Mouse (Mus musculus) heart, embryonic 12.5 days (tissue): Measurements from ENCODE around the gene Dbndd1. TPM values are rescaled to one million over a fixed set of nuclear protein-coding genes. Genes with fewer than 3 reads are reported as not detected.
"Not testable (repeated sequence)": the region's sequence is repeated elsewhere in the genome, so short reads cannot be mapped to it uniquely, and the experiment has no call there.

Source experiments
- ATAC-seq: fragments of 200-750 bp; cut with Nextera tagmentation; 2 replicates; pipeline ENCODE4 v1.8.0; 2017; ENCODE audit warnings: moderate TSS enrichment, moderate library complexity; ENCODE audit not compliant: insufficient number of reproducible peaks, low FRiP score
- H3K27ac ChIP-seq: fragments of 300-500 bp; sonication (generic); 2 replicates; pipeline ENCODE4 v1.5.1; 2016; ENCODE audit warnings: mild to moderate bottlenecking, moderate library complexity; ENCODE audit not compliant: poor library complexity, severe bottlenecking
- H3K27me3 ChIP-seq: fragments of 300-500 bp; sonication (generic); replicated peaks from 2 replicates; pipeline ENCODE4 v1.6.1; 2016; ENCODE audit warnings: mild to moderate bottlenecking, moderate library complexity
- H3K36me3 ChIP-seq: fragments of 300-500 bp; sonication (generic); 2 replicates; pipeline ENCODE4 v1.6.1; 2016; ENCODE audit warnings: mild to moderate bottlenecking, moderate library complexity
- H3K4me1 ChIP-seq: fragments of 300-500 bp; sonication (generic); replicated peaks from 2 replicates; pipeline ENCODE4 v1.6.1; 2016; ENCODE audit warnings: mild to moderate bottlenecking
- H3K4me2 ChIP-seq: fragments of 300-500 bp; sonication (generic); 2 replicates; pipeline ENCODE4 v1.6.1; 2016; ENCODE audit warnings: mild to moderate bottlenecking, moderate library complexity
- H3K4me3 ChIP-seq: fragments of 300-500 bp; sonication (generic); 2 replicates; pipeline ENCODE4 v1.5.1; 2016; ENCODE audit warnings: mild to moderate bottlenecking
- H3K9ac ChIP-seq: fragments of 300-500 bp; sonication (generic); 2 replicates; pipeline ENCODE4 v1.6.1; 2016; ENCODE audit warnings: mild to moderate bottlenecking, moderate library complexity
- H3K9me3 ChIP-seq: fragments of 300-500 bp; sonication (generic); replicated peaks from 2 replicates; pipeline ENCODE4 v1.6.1; 2016; ENCODE audit warnings: mild to moderate bottlenecking, moderate library complexity
- WGBS: fragments of 180-500 bp; shearing (Covaris S2); methylation state at CpG from one replicate; pipeline ENCODE4 v1.1.7; 2016; 5-methylcytosine and 5-hydroxymethylcytosine counted together
- polyA plus RNA-seq: library from polyadenylated mRNA; unstranded; fragments of >200 nt; fragmentation: Nextera tagmentation; extraction: Ambion mirVana; gene quantifications from 2 replicates; pipeline ENCODE4 v1.2.1, GENCODE M21; 2016

Gene Dbndd1
- polyA plus RNA-seq, 1 experiment from 2014 or later = 1.7 TPM

- Histone ChIP-seq H3K4me3 (no peak overlapping the region), H3K27ac (no peak overlapping the region), H3K4me2 (no peak overlapping the region), H3K36me3 (peaks cover 99% of the 10 kb centered on the region), H3K9ac (no peak overlapping the region), H3K9me3 (no peaks in the 10 kb centered on the region), H3K27me3 (no peaks in the 10 kb centered on the region), H3K4me1 (no peaks in the 10 kb centered on the region)
- 85% methylated on average over 4 of the region's 4 CpGs for WGBS
- ATAC-seq = no peak
These were observed 17.6 kb downstream of the Dbndd1 start for GRCm38 (mm10) chr8:123497699-123498098.

GRCm38 (mm10) chr8:123492898-123493297 is 22.4 kb downstream of the Dbndd1 start:
- ATAC-seq = no peak
- 92% methylated on average over 9 of the region's 9 CpGs for WGBS
- Histone ChIP-seq H3K27me3 (no peaks in the 10 kb centered on the region), H3K9me3 (no peaks in the 10 kb centered on the region), H3K27ac (no peak overlapping the region), H3K36me3 (peaks cover 96% of the 10 kb centered on the region), H3K9ac (no peak overlapping the region), H3K4me3 (no peak overlapping the region), H3K4me2 (no peak overlapping the region), H3K4me1 (no peaks in the 10 kb centered on the region)

- no peak overlapping the region for H3K4me2 ChIP-seq
- H3K36me3 ChIP-seq = peaks cover 96% of the 10 kb centered on the region
- H3K27ac ChIP-seq = no peak overlapping the region
- H3K4me3 ChIP-seq = no peak overlapping the region
- WGBS = 87% methylated on average over 15 of the region's 15 CpGs
- no peak overlapping the region for H3K9ac ChIP-seq
- no peaks in the 10 kb centered on the region for H3K4me1 ChIP-seq
- ATAC-seq = no peak
- H3K9me3 ChIP-seq = no peaks in the 10 kb centered on the region
- no peaks in the 10 kb centered on the region for H3K27me3 ChIP-seq
These were observed 23.8 kb downstream of the Dbndd1 start for GRCm38 (mm10) chr8:123491280-123492075.

- ATAC-seq = no peak
- H3K27me3 ChIP-seq = no peaks in the 10 kb centered on the region
- H3K4me3 ChIP-seq = no peak overlapping the region
- peaks cover 10% of the 10 kb centered on the region for H3K4me1 ChIP-seq
- peaks cover 72% of the 10 kb centered on the region for H3K36me3 ChIP-seq
- H3K4me2 ChIP-seq = no peak overlapping the region
- H3K9me3 ChIP-seq = no peaks in the 10 kb centered on the region
- H3K9ac ChIP-seq = no peak overlapping the region
- H3K27ac ChIP-seq = no peak overlapping the region
- WGBS = 86% methylated on average over 7 of the region's 7 CpGs
These were observed 32.6 kb downstream of the Dbndd1 start for GRCm38 (mm10) chr8:123482627-123483026.

- 35% methylated on average over 16 of the region's 16 CpGs for WGBS
- Histone ChIP-seq H3K4me1 (peaks cover 19% of the 10 kb centered on the region), H3K9ac (peak overlapping the region; percentile 84), H3K36me3 (peaks cover 34% of the 10 kb centered on the region), H3K9me3 (no peaks in the 10 kb centered on the region), H3K27me3 (no peaks in the 10 kb centered on the region), H3K4me2 (peak overlapping the region; percentile 82), H3K27ac (peak overlapping the region; percentile 97), H3K4me3 (peak overlapping the region; percentile 90)
- ATAC-seq = no peak
These were observed 36.6 kb downstream of the Dbndd1 start for GRCm38 (mm10) chr8:123478456-123479218.

- ATAC-seq = peak; percentile 97
- Histone ChIP-seq H3K27ac (peak within 1 kb of the TSS; percentile 97), H3K4me3 (peak within 1 kb of the TSS; percentile 90), H3K27me3 (no peaks in the 10 kb centered on the region), H3K4me2 (peak within 1 kb of the TSS; percentile 82), H3K36me3 (peaks cover 27% of the 10 kb centered on the region), H3K9ac (peak within 1 kb of the TSS; percentile 84), H3K9me3 (no peaks in the 10 kb centered on the region), H3K4me1 (peaks cover 19% of the 10 kb centered on the region)
- under 1% methylated on average over 55 of the region's 58 CpGs for WGBS
These were observed 37.5 kb downstream of the Dbndd1 start, which contains the start of gene Afg3l1 for GRCm38 (mm10) chr8:123477737-123478258. TSS of gene Afg3l1 (plus strand) at chr8:123477903.

- Histone ChIP-seq H3K9me3 (no peaks in the 10 kb centered on the region), H3K9ac (peak overlapping the region; percentile 84), H3K27me3 (no peaks in the 10 kb centered on the region), H3K4me3 (peak overlapping the region; percentile 90), H3K4me1 (peaks cover 19% of the 10 kb centered on the region), H3K4me2 (peak overlapping the region; percentile 82), H3K27ac (peak overlapping the region; percentile 97), H3K36me3 (peaks cover 21% of the 10 kb centered on the region)
- ATAC-seq = 0 out of 2 replicates have a peak, but pooled peaks have one; percentile 26
- 9% methylated on average over 34 of the region's 34 CpGs for WGBS
These were observed 38.1 kb downstream of the Dbndd1 start for GRCm38 (mm10) chr8:123476911-123477736.

GRCm38 (mm10) chr8:123474549-123474948 is 40.7 kb downstream of the Dbndd1 start:
- not testable (repeated sequence) for H3K4me2 ChIP-seq, H3K9ac ChIP-seq

GRCm38 (mm10) chr8:123472991-123473390 is 42.3 kb downstream of the Dbndd1 start:
- H3K9ac ChIP-seq, H3K4me1 ChIP-seq, H3K27ac ChIP-seq, H3K27me3 ChIP-seq, H3K9me3 ChIP-seq, H3K36me3 ChIP-seq, H3K4me3 ChIP-seq, H3K4me2 ChIP-seq, ATAC-seq: not testable (repeated sequence)
- WGBS = 64% methylated on average over 6 of the region's 6 CpGs

More at GRCm38 (mm10) chr8:123474549-123474948, 40.7 kb downstream of the Dbndd1 start:
- H3K27ac ChIP-seq, H3K4me3 ChIP-seq, H3K27me3 ChIP-seq, H3K9me3 ChIP-seq, H3K36me3 ChIP-seq, ATAC-seq: not testable (repeated sequence)
- peaks cover 19% of the 10 kb centered on the region for H3K4me1 ChIP-seq
- WGBS = 45% methylated on average over 5 of the region's 5 CpGs

- 72% methylated on average over 3 of the region's 3 CpGs for WGBS
- no peak overlapping the region for H3K4me2 ChIP-seq
- H3K4me3 ChIP-seq = no peak overlapping the region
- no peaks in the 10 kb centered on the region for H3K4me1 ChIP-seq
- peaks cover 14% of the 10 kb centered on the region for H3K36me3 ChIP-seq
- no peaks in the 10 kb centered on the region for H3K9me3 ChIP-seq
- no peak for ATAC-seq
- H3K27ac ChIP-seq = no peak overlapping the region
- H3K27me3 ChIP-seq = 0 out of 2 replicates have a peak, but pooled peaks cover 7% of the 10 kb centered on the region
- no peak overlapping the region for H3K9ac ChIP-seq
These were observed 47.8 kb downstream of the Dbndd1 start for GRCm38 (mm10) chr8:123467476-123467875.
